Mouse (Mus musculus): ENCODE measurements around the gene Hdac7.

Hdac7 gene

GRCm38 (mm10) chr15:97766594-97767279 lies 77.6 kb downstream of the Hdac7 start:
- DNase-seq (ENCODE audit: low spot score): no peak

GRCm38 (mm10) chr15:97766194-97766593 lies 78.1 kb downstream of the Hdac7 start:
- no peak for DNase-seq (ENCODE audit: low spot score)

GRCm38 (mm10) chr15:97765090-97765794 lies 79.1 kb downstream of the Hdac7 start:
- DNase-seq (ENCODE audit: low spot score): no peak

GRCm38 (mm10) chr15:97764532-97764931 lies 79.8 kb downstream of the Hdac7 start:
- DNase-seq (ENCODE audit: low spot score): no peak

- no peak for DNase-seq (ENCODE audit: low spot score)
Measured at GRCm38 (mm10) chr15:97763256-97764049, 80.8 kb downstream of the Hdac7 start.

GRCm38 (mm10) chr15:97762733-97763132 lies 81.6 kb downstream of the Hdac7 start:
- no peak for DNase-seq (ENCODE audit: low spot score)

GRCm38 (mm10) chr15:97761438-97761837 lies 82.9 kb downstream of the Hdac7 start:
- peak; percentile 87 for DNase-seq (ENCODE audit: low spot score)

- no peak for DNase-seq (ENCODE audit: low spot score)
Measured at GRCm38 (mm10) chr15:97760952-97761351, 83.3 kb downstream of the Hdac7 start.

- DNase-seq (ENCODE audit: low spot score): no peak
Measured at GRCm38 (mm10) chr15:97760006-97760405, 84.3 kb downstream of the Hdac7 start.

GRCm38 (mm10) chr15:97755361-97755760 lies 88.9 kb downstream of the Hdac7 start:
- DNase-seq (ENCODE audit: low spot score): no peak

GRCm38 (mm10) chr15:97754476-97754875 lies 89.8 kb downstream of the Hdac7 start:
- no peak for DNase-seq (ENCODE audit: low spot score)

GRCm38 (mm10) chr15:97752491-97752890 lies 91.8 kb downstream of the Hdac7 start:
- DNase-seq (ENCODE audit: low spot score): no peak

- no peak for DNase-seq (ENCODE audit: low spot score)
Measured at GRCm38 (mm10) chr15:97751676-97752075, 92.6 kb downstream of the Hdac7 start.

GRCm38 (mm10) chr15:97750697-97751096 lies 93.6 kb downstream of the Hdac7 start:
- DNase-seq (ENCODE audit: low spot score): no peak

GRCm38 (mm10) chr15:97749841-97750240 lies 94.5 kb downstream of the Hdac7 start:
- DNase-seq (ENCODE audit: low spot score): no peak

GRCm38 (mm10) chr15:97749397-97749796 lies 94.9 kb downstream of the Hdac7 start:
- no peak for DNase-seq (ENCODE audit: low spot score)

- DNase-seq (ENCODE audit: low spot score): no peak
Measured at GRCm38 (mm10) chr15:97748964-97749363, 95.3 kb downstream of the Hdac7 start.

- DNase-seq (ENCODE audit: low spot score): no peak
Measured at GRCm38 (mm10) chr15:97748309-97748708, 96.0 kb downstream of the Hdac7 start.

GRCm38 (mm10) chr15:97747486-97747885 lies 96.8 kb downstream of the Hdac7 start:
- no peak for DNase-seq (ENCODE audit: low spot score)

- no peak for DNase-seq (ENCODE audit: low spot score)
Measured at GRCm38 (mm10) chr15:97746748-97747147, 97.6 kb downstream of the Hdac7 start.

- DNase-seq (ENCODE audit: low spot score): no peak
Measured at GRCm38 (mm10) chr15:97746278-97746677, 98.0 kb downstream of the Hdac7 start.

- no peak for DNase-seq (ENCODE audit: low spot score)
Measured at GRCm38 (mm10) chr15:97745331-97745730, 99.0 kb downstream of the Hdac7 start.

GRCm38 (mm10) chr15:97744930-97745329 lies 99.4 kb downstream of the Hdac7 start:
- DNase-seq (ENCODE audit: low spot score): no peak
